Mouse (Mus musculus): Measurements from ENCODE around the gene Tas1r3. TPM values are rescaled to one million over a fixed set of nuclear protein-coding genes. Genes with fewer than 3 reads are reported as not detected.

Tas1r3 gene
- polyA plus RNA-seq, 1 experiment from 2014 or later, result 0.09 TPM

GRCm38 (mm10) chr4:155829866-155830265, 33.3 kb downstream of the Tas1r3 start:
- Histone ChIP-seq H3K9me3 (no peaks in the 10 kb centered on the region), H3K9ac (no peak overlapping the region), H3K27me3 (replicated peaks) (no peaks in the 10 kb centered on the region), H3K36me3 (peaks cover 49% of the 10 kb centered on the region), H3K4me3 (no peak overlapping the region), H3K4me1 (peaks cover 27% of the 10 kb centered on the region), H3K27ac (replicated peaks) (no peak overlapping the region), H3K4me2 (no peak overlapping the region)
- 88% methylated on average over 4 of the region's 4 CpGs for WGBS
- no peak for ATAC-seq (ENCODE audit: extremely low read depth, insufficient number of reproducible peaks, low FRiP score, low TSS enrichment)

DNA sequence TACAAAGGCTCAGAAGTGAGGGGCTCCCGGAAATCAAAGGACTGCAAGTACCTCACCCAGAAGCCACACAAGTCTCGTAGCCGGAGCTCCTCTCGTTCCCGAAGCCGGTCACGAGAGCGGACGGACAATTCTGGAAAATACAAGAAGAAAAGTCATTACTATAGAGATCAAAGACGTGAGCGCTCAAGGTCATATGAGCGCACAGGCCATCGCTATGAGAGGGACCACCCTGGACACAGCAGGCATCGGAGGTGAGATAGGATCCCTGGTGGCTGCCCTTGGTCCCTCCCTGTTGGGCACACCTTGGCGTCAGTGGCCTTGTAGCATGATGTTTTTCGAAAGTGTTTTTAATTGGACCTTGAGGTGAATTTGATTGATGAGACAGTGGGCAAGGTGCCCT, 39.7 kb downstream of the Tas1r3 start:
- Histone ChIP-seq H3K9ac (no peak overlapping the region), H3K4me2 (no peak overlapping the region), H3K4me1 (no peaks in the 10 kb centered on the region), H3K27me3 (replicated peaks) (no peaks in the 10 kb centered on the region), H3K4me3 (no peak overlapping the region), H3K27ac (replicated peaks) (no peak overlapping the region), H3K9me3 (no peaks in the 10 kb centered on the region), H3K36me3 (peaks cover 98% of the 10 kb centered on the region)
- WGBS, result 92% methylated on average over 16 of the region's 16 CpGs
- ATAC-seq (ENCODE audit: extremely low read depth, insufficient number of reproducible peaks, low FRiP score, low TSS enrichment), result no peak

GRCm38 (mm10) chr4:155821025-155821424, 42.1 kb downstream of the Tas1r3 start:
- Histone ChIP-seq H3K4me3 (no peak overlapping the region), H3K27ac (replicated peaks) (no peak overlapping the region), H3K4me1 (no peaks in the 10 kb centered on the region), H3K4me2 (no peak overlapping the region), H3K9ac (no peak overlapping the region), H3K27me3 (replicated peaks) (no peaks in the 10 kb centered on the region), H3K9me3 (no peaks in the 10 kb centered on the region), H3K36me3 (peaks cover 97% of the 10 kb centered on the region)
- no peak for ATAC-seq (ENCODE audit: extremely low read depth, insufficient number of reproducible peaks, low FRiP score, low TSS enrichment)
- WGBS, result 79% methylated on average over 7 of the region's 7 CpGs

DNA sequence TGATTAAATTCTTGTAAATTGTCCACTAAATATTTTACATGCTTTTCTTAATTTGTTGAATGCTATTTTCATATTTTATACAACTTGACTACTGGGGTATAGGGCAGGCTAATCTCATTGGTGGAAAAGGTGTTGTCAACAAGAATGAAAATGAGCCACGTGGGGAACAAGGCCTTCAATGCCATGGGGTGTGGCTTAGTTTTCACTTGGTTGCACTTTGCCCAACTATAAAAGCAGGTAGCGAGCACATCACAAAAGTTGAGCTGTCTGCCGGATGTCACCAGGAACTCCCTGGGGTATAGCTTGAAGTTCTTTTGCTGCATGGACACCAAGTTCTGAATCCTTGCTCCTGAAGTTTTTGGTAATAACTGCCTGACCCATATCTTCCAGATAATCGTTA, 45.6 kb downstream of the Tas1r3 start:
- Histone ChIP-seq H3K27ac (replicated peaks) (no peak overlapping the region), H3K36me3 (peaks cover 90% of the 10 kb centered on the region), H3K9me3 (no peaks in the 10 kb centered on the region), H3K27me3 (replicated peaks) (no peaks in the 10 kb centered on the region), H3K4me1 (peaks cover 18% of the 10 kb centered on the region), H3K4me2 (no peak overlapping the region), H3K9ac (no peak overlapping the region), H3K4me3 (no peak overlapping the region)
- no peak for ATAC-seq (ENCODE audit: extremely low read depth, insufficient number of reproducible peaks, low FRiP score, low TSS enrichment)
- 86% methylated on average over 4 of the region's 4 CpGs for WGBS

DNA sequence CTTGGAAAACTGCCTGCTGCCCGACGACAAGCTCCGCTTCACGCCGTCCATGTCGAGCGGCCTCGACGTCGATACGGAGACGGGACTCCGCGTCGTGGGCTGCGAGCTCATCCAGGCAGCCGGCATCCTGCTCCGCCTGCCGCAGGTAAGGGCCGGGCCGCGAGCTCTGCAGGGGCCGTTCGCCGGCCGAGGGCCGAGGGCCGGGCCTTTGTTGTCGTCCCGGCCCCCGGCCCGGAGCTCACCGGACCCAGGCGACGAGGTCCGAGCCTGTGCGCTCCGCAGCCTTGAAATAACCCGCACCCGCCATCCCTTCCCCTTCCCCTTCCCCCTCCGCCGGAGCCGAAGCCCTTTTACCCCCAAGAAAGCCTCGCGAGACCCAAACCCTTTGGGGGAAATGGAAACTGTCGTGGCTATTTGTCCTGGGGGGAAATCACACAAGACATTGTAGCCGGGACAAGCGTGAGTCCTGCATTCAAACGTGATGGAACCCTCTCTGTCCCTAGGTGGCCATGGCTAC, 50.4 kb downstream of the Tas1r3 start:
- H3K27me3 ChIP-seq (replicated peaks), result no peaks in the 10 kb centered on the region
- peak; percentile 61 for ATAC-seq (ENCODE audit: extremely low read depth, insufficient number of reproducible peaks, low FRiP score, low TSS enrichment)
- 1% methylated on average over 49 of the region's 49 CpGs for WGBS
- peak overlapping the region; percentile 92 for H3K27ac ChIP-seq (replicated peaks)
- peak overlapping the region; percentile 96 for H3K4me2 ChIP-seq
- H3K4me1 ChIP-seq, result peaks cover 27% of the 10 kb centered on the region
- peak overlapping the region; percentile 100 for H3K4me3 ChIP-seq
- H3K9ac ChIP-seq, result peak overlapping the region; percentile 100
- H3K9me3 ChIP-seq, result no peaks in the 10 kb centered on the region
- peaks cover 78% of the 10 kb centered on the region for H3K36me3 ChIP-seq

DNA sequence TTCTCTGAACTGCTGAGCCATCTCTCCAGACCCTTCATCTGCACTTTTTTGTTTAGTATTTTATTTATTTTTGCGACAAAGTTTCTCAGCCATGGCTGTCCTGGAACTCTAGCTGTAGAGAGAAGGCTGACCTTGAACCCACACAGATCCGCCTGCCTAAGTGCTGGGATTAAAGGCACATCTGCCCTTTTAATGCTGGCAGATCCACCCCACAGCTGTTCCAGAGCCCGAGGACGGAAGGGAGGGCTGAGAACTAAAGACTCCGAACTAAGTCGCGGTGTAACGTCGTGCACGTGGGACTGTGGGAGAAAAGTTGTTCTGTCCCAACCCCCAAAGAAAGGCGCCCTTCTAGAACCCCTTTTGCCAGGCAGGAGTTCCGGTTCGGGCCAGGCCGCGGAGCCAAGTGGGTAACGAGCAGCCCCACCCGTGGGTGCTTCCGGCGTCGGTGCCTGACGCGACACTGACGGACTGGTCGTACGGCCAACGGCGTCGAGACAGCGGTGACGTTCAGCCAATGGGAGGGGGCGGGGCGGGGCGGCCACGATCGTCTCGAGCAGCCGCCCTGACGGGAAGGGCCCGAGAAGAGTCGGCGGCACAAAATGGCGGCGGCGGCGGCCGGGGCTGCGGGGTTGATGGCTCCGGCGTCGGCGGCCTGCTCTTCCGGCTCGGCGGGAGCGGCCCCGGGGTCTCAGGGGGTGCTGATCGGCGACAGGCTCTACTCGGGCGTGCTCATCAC, 51.1 kb downstream of the Tas1r3 start, which contains the start of gene Ccnl2:
TSS of gene Ccnl2 (plus strand) at position 561 of the 736 bp plus-strand sequence.
- Histone ChIP-seq H3K36me3 (peaks cover 78% of the 10 kb centered on the region), H3K9ac (peak within 1 kb of the TSS; percentile 100), H3K9me3 (no peaks in the 10 kb centered on the region), H3K27me3 (replicated peaks) (no peaks in the 10 kb centered on the region), H3K4me3 (peak within 1 kb of the TSS; percentile 100), H3K4me2 (peak within 1 kb of the TSS; percentile 96), H3K27ac (replicated peaks) (peak within 1 kb of the TSS; percentile 95), H3K4me1 (peaks cover 27% of the 10 kb centered on the region)
- under 1% methylated on average over 60 of the region's 60 CpGs for WGBS
- ATAC-seq (ENCODE audit: extremely low read depth, insufficient number of reproducible peaks, low FRiP score, low TSS enrichment), result peak; percentile 98

Small RNAs within 50 kb of the gene (microRNA-seq; reads per million reads assigned to microRNA genes)
- not detected for gene Gm22991

Other genes with a start within 250 kb of the Tas1r3 start
- gene Cdk11b, start 238.5 kb downstream of the Tas1r3 start, polyA plus RNA-seq (2015; fragmentation: Nextera tagmentation; extraction: Ambion mirVana), result 39.6 and 40.2 TPM in 2 replicates
- gene Gm10563, start 218.0 kb downstream of the Tas1r3 start, polyA plus RNA-seq (2015; fragmentation: Nextera tagmentation; extraction: Ambion mirVana), result not detected in 2 replicates
- gene Mmp23, start 210.0 kb downstream of the Tas1r3 start, polyA plus RNA-seq (2015; fragmentation: Nextera tagmentation; extraction: Ambion mirVana), result 67.1 and 73.0 TPM in 2 replicates
- gene Mib2, start 194.2 kb downstream of the Tas1r3 start, polyA plus RNA-seq (2015; fragmentation: Nextera tagmentation; extraction: Ambion mirVana), result 16.5 and 16.9 TPM in 2 replicates
- gene Fndc10, start 169.0 kb downstream of the Tas1r3 start, polyA plus RNA-seq (2015; fragmentation: Nextera tagmentation; extraction: Ambion mirVana), result 1.1 and 1.4 TPM in 2 replicates
- gene Ssu72, start 158.6 kb downstream of the Tas1r3 start, polyA plus RNA-seq (2015; fragmentation: Nextera tagmentation; extraction: Ambion mirVana), result 105 and 122 TPM in 2 replicates
- 0.46 and 0.51 TPM in 2 replicates for gene Tmem240, start 128.6 kb downstream of the Tas1r3 start, polyA plus RNA-seq (2015; fragmentation: Nextera tagmentation; extraction: Ambion mirVana)
- gene Atad3a, start 102.3 kb downstream of the Tas1r3 start, polyA plus RNA-seq (2015; fragmentation: Nextera tagmentation; extraction: Ambion mirVana), result 87.7 and 93.2 TPM in 2 replicates
- gene Vwa1, start 88.7 kb downstream of the Tas1r3 start, polyA plus RNA-seq (2015; fragmentation: Nextera tagmentation; extraction: Ambion mirVana), result 3.5 and 3.7 TPM in 2 replicates
- 4.2 and 5.3 TPM in 2 replicates for gene Tmem88b, start 77.5 kb downstream of the Tas1r3 start, polyA plus RNA-seq (2015; fragmentation: Nextera tagmentation; extraction: Ambion mirVana)
- gene Ankrd65, start 72.9 kb downstream of the Tas1r3 start, polyA plus RNA-seq (2015; fragmentation: Nextera tagmentation; extraction: Ambion mirVana), result not detected in 2 replicates
- 138 and 157 TPM in 2 replicates for gene Mrpl20, start 60.5 kb downstream of the Tas1r3 start, polyA plus RNA-seq (2015; fragmentation: Nextera tagmentation; extraction: Ambion mirVana)
- gene Ccnl2, start 50.9 kb downstream of the Tas1r3 start, polyA plus RNA-seq (2015; fragmentation: Nextera tagmentation; extraction: Ambion mirVana), result 97.1 and 113 TPM in 2 replicates
- gene Aurkaip1, start 32.1 kb downstream of the Tas1r3 start, polyA plus RNA-seq (2015; fragmentation: Nextera tagmentation; extraction: Ambion mirVana), result 126 and 144 TPM in 2 replicates
- gene Mxra8, start 23.7 kb downstream of the Tas1r3 start, polyA plus RNA-seq (2015; fragmentation: Nextera tagmentation; extraction: Ambion mirVana), result 56.7 and 59.3 TPM in 2 replicates
- gene Dvl1, start 16.0 kb downstream of the Tas1r3 start, polyA plus RNA-seq (2015; fragmentation: Nextera tagmentation; extraction: Ambion mirVana), result 2.8 and 2.9 TPM in 2 replicates
- 9.1 and 9.8 TPM in 2 replicates for gene Cptp, start 6.1 kb upstream of the Tas1r3 start, polyA plus RNA-seq (2015; fragmentation: Nextera tagmentation; extraction: Ambion mirVana)
- gene Ints11, start 6.2 kb upstream of the Tas1r3 start, polyA plus RNA-seq (2015; fragmentation: Nextera tagmentation; extraction: Ambion mirVana), result 36.0 and 36.4 TPM in 2 replicates
- 32.5 and 33.1 TPM in 2 replicates for gene Pusl1, start 28.4 kb upstream of the Tas1r3 start, polyA plus RNA-seq (2015; fragmentation: Nextera tagmentation; extraction: Ambion mirVana)
- 8.8 and 10.4 TPM in 2 replicates for gene Acap3, start 28.5 kb upstream of the Tas1r3 start, polyA plus RNA-seq (2015; fragmentation: Nextera tagmentation; extraction: Ambion mirVana)
- gene Ube2j2, start 80.5 kb upstream of the Tas1r3 start, polyA plus RNA-seq (2015; fragmentation: Nextera tagmentation; extraction: Ambion mirVana), result 72.0 and 81.6 TPM in 2 replicates
- 20.3 and 32.8 TPM in 2 replicates for gene C1qtnf12, start 99.0 kb upstream of the Tas1r3 start, polyA plus RNA-seq (2015; fragmentation: Nextera tagmentation; extraction: Ambion mirVana)
- gene B3galt6, start 129.3 kb upstream of the Tas1r3 start, polyA plus RNA-seq (2015; fragmentation: Nextera tagmentation; extraction: Ambion mirVana), result 8.8 and 10.7 TPM in 2 replicates
- 127 and 136 TPM in 2 replicates for gene Sdf4, start 129.5 kb upstream of the Tas1r3 start, polyA plus RNA-seq (2015; fragmentation: Nextera tagmentation; extraction: Ambion mirVana)
- gene Tnfrsf4, start 150.5 kb upstream of the Tas1r3 start, polyA plus RNA-seq (2015; fragmentation: Nextera tagmentation; extraction: Ambion mirVana), result 0.42 and 0.47 TPM in 2 replicates
- 1.9 and 2.0 TPM in 2 replicates for gene Tnfrsf18, start 162.8 kb upstream of the Tas1r3 start, polyA plus RNA-seq (2015; fragmentation: Nextera tagmentation; extraction: Ambion mirVana)
- 0.60 and 0.66 TPM in 2 replicates for gene Ttll10, start 196.1 kb upstream of the Tas1r3 start, polyA plus RNA-seq (2015; fragmentation: Nextera tagmentation; extraction: Ambion mirVana)
- 16.2 and 18.0 TPM in 2 replicates for gene 9430015G10Rik, start 246.6 kb upstream of the Tas1r3 start, polyA plus RNA-seq (2015; fragmentation: Nextera tagmentation; extraction: Ambion mirVana)